Mouse (Mus musculus): ENCODE data around the gene Iqschfp. TPM values are rescaled to one million over a fixed set of nuclear protein-coding genes. Genes with fewer than 3 reads are reported as not detected.

Iqschfp gene
- polyA plus RNA-seq, 1 experiment from 2014 or later: not detected

GRCm38 (mm10) chr3:67974340-67974998 lies 82.4 kb downstream of the Iqschfp start:
- no peak overlapping the region for H3K9ac ChIP-seq (ENCODE audit: low read length)
- no peaks in the 10 kb centered on the region for H3K4me1 ChIP-seq (replicated peaks; ENCODE audit: control insufficient read depth, insufficient read depth, low read length)
- no peak overlapping the region for H3K4me2 ChIP-seq (ENCODE audit: low read depth, low read length)
- ATAC-seq (ENCODE audit: low read depth): no peak
- no peaks in the 10 kb centered on the region for H3K9me3 ChIP-seq (ENCODE audit: control insufficient read depth, low read length)
- H3K36me3 ChIP-seq (ENCODE audit: control insufficient read depth, insufficient read depth, low read length): no peaks in the 10 kb centered on the region
- WGBS: 81% methylated on average over 2 of the region's 2 CpGs
- H3K27me3 ChIP-seq (ENCODE audit: control insufficient read depth, insufficient read depth, low read depth, low read length): no peaks in the 10 kb centered on the region
- no peak overlapping the region for H3K4me3 ChIP-seq (ENCODE audit: low read length)
- no peak overlapping the region for H3K27ac ChIP-seq (ENCODE audit: low read length)

- 77% methylated on average over 1 of the region's 1 CpGs for WGBS
- Histone ChIP-seq H3K9me3 (ENCODE audit: control insufficient read depth, low read length) (no peaks in the 10 kb centered on the region), H3K27me3 (ENCODE audit: control insufficient read depth, insufficient read depth, low read depth, low read length) (no peaks in the 10 kb centered on the region), H3K4me2 (ENCODE audit: low read depth, low read length) (no peak overlapping the region), H3K27ac (ENCODE audit: low read length) (no peak overlapping the region), H3K36me3 (ENCODE audit: control insufficient read depth, insufficient read depth, low read length) (no peaks in the 10 kb centered on the region), H3K9ac (ENCODE audit: low read length) (no peak overlapping the region), H3K4me1 (replicated peaks; ENCODE audit: control insufficient read depth, insufficient read depth, low read length) (no peaks in the 10 kb centered on the region), H3K4me3 (ENCODE audit: low read length) (no peak overlapping the region)
- no peak for ATAC-seq (ENCODE audit: low read depth)
These were observed 88.0 kb downstream of the Iqschfp start for GRCm38 (mm10) chr3:67980006-67980405.

- Histone ChIP-seq H3K4me3 (ENCODE audit: low read length) (no peak overlapping the region), H3K4me2 (ENCODE audit: low read depth, low read length) (no peak overlapping the region), H3K9ac (ENCODE audit: low read length) (no peak overlapping the region), H3K36me3 (ENCODE audit: control insufficient read depth, insufficient read depth, low read length) (no peaks in the 10 kb centered on the region), H3K4me1 (replicated peaks; ENCODE audit: control insufficient read depth, insufficient read depth, low read length) (no peaks in the 10 kb centered on the region), H3K27me3 (ENCODE audit: control insufficient read depth, insufficient read depth, low read depth, low read length) (no peaks in the 10 kb centered on the region), H3K9me3 (ENCODE audit: control insufficient read depth, low read length) (no peaks in the 10 kb centered on the region), H3K27ac (ENCODE audit: low read length) (no peak overlapping the region)
- WGBS: 33% methylated on average over 12 of the region's 12 CpGs
- no peak for ATAC-seq (ENCODE audit: low read depth)
These were observed 91.3 kb downstream of the Iqschfp start for GRCm38 (mm10) chr3:67983329-67983728.

GRCm38 (mm10) chr3:68002415-68002814 lies 110.4 kb downstream of the Iqschfp start:
- peak; percentile 73; the same call in 1 of the 2 replicates for ATAC-seq (ENCODE audit: low read depth)
- WGBS: 67% methylated on average over 4 of the region's 4 CpGs
- no peak overlapping the region for H3K4me3 ChIP-seq (ENCODE audit: low read length)
- no peaks in the 10 kb centered on the region for H3K36me3 ChIP-seq (ENCODE audit: control insufficient read depth, insufficient read depth, low read length)
- no peak overlapping the region for H3K9ac ChIP-seq (ENCODE audit: low read length)
- H3K27me3 ChIP-seq (ENCODE audit: control insufficient read depth, insufficient read depth, low read depth, low read length): no peaks in the 10 kb centered on the region
- no peaks in the 10 kb centered on the region for H3K4me1 ChIP-seq (replicated peaks; ENCODE audit: control insufficient read depth, insufficient read depth, low read length)
- H3K9me3 ChIP-seq (ENCODE audit: control insufficient read depth, low read length): no peaks in the 10 kb centered on the region
- H3K27ac ChIP-seq (ENCODE audit: low read length): no peak overlapping the region
- H3K4me2 ChIP-seq (ENCODE audit: low read depth, low read length): no peak overlapping the region

- Histone ChIP-seq H3K4me2 (ENCODE audit: low read depth, low read length) (no peak overlapping the region), H3K36me3 (ENCODE audit: control insufficient read depth, insufficient read depth, low read length) (no peaks in the 10 kb centered on the region), H3K27me3 (ENCODE audit: control insufficient read depth, insufficient read depth, low read depth, low read length) (no peaks in the 10 kb centered on the region), H3K9me3 (ENCODE audit: control insufficient read depth, low read length) (no peaks in the 10 kb centered on the region), H3K27ac (ENCODE audit: low read length) (peak overlapping the region; percentile 36; the same call in 1 of the 2 replicates), H3K4me3 (ENCODE audit: low read length) (no peak overlapping the region), H3K4me1 (replicated peaks; ENCODE audit: control insufficient read depth, insufficient read depth, low read length) (no peaks in the 10 kb centered on the region), H3K9ac (ENCODE audit: low read length) (no peak overlapping the region)
- peak; percentile 93 for ATAC-seq (ENCODE audit: low read depth)
These were observed 120.3 kb downstream of the Iqschfp start for GRCm38 (mm10) chr3:68012342-68012741.

GRCm38 (mm10) chr3:68015786-68016185 lies 123.8 kb downstream of the Iqschfp start:
- ATAC-seq (ENCODE audit: low read depth): no peak
- no peak overlapping the region for H3K4me2 ChIP-seq (ENCODE audit: low read depth, low read length)
- H3K4me1 ChIP-seq (replicated peaks; ENCODE audit: control insufficient read depth, insufficient read depth, low read length): no peaks in the 10 kb centered on the region
- H3K27me3 ChIP-seq (ENCODE audit: control insufficient read depth, insufficient read depth, low read depth, low read length): no peaks in the 10 kb centered on the region
- H3K9me3 ChIP-seq (ENCODE audit: control insufficient read depth, low read length): no peaks in the 10 kb centered on the region
- H3K36me3 ChIP-seq (ENCODE audit: control insufficient read depth, insufficient read depth, low read length): no peaks in the 10 kb centered on the region
- H3K9ac ChIP-seq (ENCODE audit: low read length): no peak overlapping the region
- no peak overlapping the region for H3K27ac ChIP-seq (ENCODE audit: low read length)
- no peak overlapping the region for H3K4me3 ChIP-seq (ENCODE audit: low read length)
- WGBS: 58% methylated on average over 1 of the region's 1 CpGs

GRCm38 (mm10) chr3:68019401-68019800 lies 127.4 kb downstream of the Iqschfp start:
- Histone ChIP-seq H3K4me2 (ENCODE audit: low read depth, low read length) (no peak overlapping the region), H3K36me3 (ENCODE audit: control insufficient read depth, insufficient read depth, low read length) (no peaks in the 10 kb centered on the region), H3K9me3 (ENCODE audit: control insufficient read depth, low read length) (no peaks in the 10 kb centered on the region), H3K4me3 (ENCODE audit: low read length) (no peak overlapping the region), H3K4me1 (replicated peaks; ENCODE audit: control insufficient read depth, insufficient read depth, low read length) (no peaks in the 10 kb centered on the region), H3K27ac (ENCODE audit: low read length) (no peak overlapping the region), H3K27me3 (ENCODE audit: control insufficient read depth, insufficient read depth, low read depth, low read length) (no peaks in the 10 kb centered on the region), H3K9ac (ENCODE audit: low read length) (no peak overlapping the region)
- 57% methylated on average over 4 of the region's 4 CpGs for WGBS
- ATAC-seq (ENCODE audit: low read depth): no peak

- no peak overlapping the region for H3K4me2 ChIP-seq (ENCODE audit: low read depth, low read length)
- no peak overlapping the region for H3K27ac ChIP-seq (ENCODE audit: low read length)
- H3K4me1 ChIP-seq (replicated peaks; ENCODE audit: control insufficient read depth, insufficient read depth, low read length): no peaks in the 10 kb centered on the region
- no peak overlapping the region for H3K9ac ChIP-seq (ENCODE audit: low read length)
- no peak for ATAC-seq (ENCODE audit: low read depth)
- no peaks in the 10 kb centered on the region for H3K36me3 ChIP-seq (ENCODE audit: control insufficient read depth, insufficient read depth, low read length)
- no peaks in the 10 kb centered on the region for H3K27me3 ChIP-seq (ENCODE audit: control insufficient read depth, insufficient read depth, low read depth, low read length)
- 54% methylated on average over 3 of the region's 3 CpGs for WGBS
- H3K9me3 ChIP-seq (ENCODE audit: control insufficient read depth, low read length): no peaks in the 10 kb centered on the region
- no peak overlapping the region for H3K4me3 ChIP-seq (ENCODE audit: low read length)
These were observed 144.1 kb downstream of the Iqschfp start for GRCm38 (mm10) chr3:68036097-68036496.

GRCm38 (mm10) chr3:68042951-68043350 lies 150.9 kb downstream of the Iqschfp start:
- H3K4me1 ChIP-seq (replicated peaks; ENCODE audit: control insufficient read depth, insufficient read depth, low read length): no peaks in the 10 kb centered on the region
- no peak overlapping the region for H3K27ac ChIP-seq (ENCODE audit: low read length)
- 90% methylated on average over 2 of the region's 2 CpGs for WGBS

More at GRCm38 (mm10) chr3:68042951-68043350, 150.9 kb downstream of the Iqschfp start:
- Histone ChIP-seq H3K4me3 (ENCODE audit: low read length) (no peak overlapping the region), H3K27me3 (ENCODE audit: control insufficient read depth, insufficient read depth, low read depth, low read length) (no peaks in the 10 kb centered on the region), H3K9me3 (ENCODE audit: control insufficient read depth, low read length) (no peaks in the 10 kb centered on the region), H3K36me3 (ENCODE audit: control insufficient read depth, insufficient read depth, low read length) (no peaks in the 10 kb centered on the region), H3K9ac (ENCODE audit: low read length) (no peak overlapping the region), H3K4me2 (ENCODE audit: low read depth, low read length) (no peak overlapping the region)
- ATAC-seq (ENCODE audit: low read depth): no peak

All from lung, embryonic 16.5 days (tissue).